Mouse (Mus musculus): ENCODE results near the gene Coq8a.

Gene Coq8a

DNA sequence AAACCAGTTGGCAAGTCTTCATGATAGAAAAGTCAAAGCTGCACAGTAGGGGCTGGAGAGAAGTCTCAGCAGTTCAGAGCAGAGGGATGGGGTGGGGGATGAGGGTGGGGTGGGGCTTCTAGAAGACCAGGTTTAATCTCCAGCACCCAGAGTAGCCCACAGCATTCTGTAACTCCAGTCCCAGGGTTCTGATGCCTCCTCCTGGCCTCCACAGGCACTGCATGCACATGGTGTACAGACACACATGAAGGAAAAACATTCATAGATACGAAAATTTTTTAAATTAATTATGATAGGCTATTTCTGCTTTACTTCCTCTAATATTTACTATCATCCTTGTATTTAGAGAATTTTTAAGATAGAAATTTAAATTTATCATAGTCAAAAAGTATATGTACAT, 82.9 kb downstream of the Coq8a start:
- DNase-seq (ENCODE audit: low spot score in 2 of 2), result no peak

All from frontal cortex, postnatal 25 days (tissue).